Mouse (Mus musculus): Measurements from ENCODE around the gene Bbox1. TPM values are rescaled to one million over a fixed set of nuclear protein-coding genes. Genes with fewer than 3 reads are reported as not detected.

Gene Bbox1
- 0.08 TPM in 1 of 2 replicates, not detected in the other for polyA plus RNA-seq (2016; fragmentation: Nextera tagmentation; extraction: Ambion mirVana)

DNA sequence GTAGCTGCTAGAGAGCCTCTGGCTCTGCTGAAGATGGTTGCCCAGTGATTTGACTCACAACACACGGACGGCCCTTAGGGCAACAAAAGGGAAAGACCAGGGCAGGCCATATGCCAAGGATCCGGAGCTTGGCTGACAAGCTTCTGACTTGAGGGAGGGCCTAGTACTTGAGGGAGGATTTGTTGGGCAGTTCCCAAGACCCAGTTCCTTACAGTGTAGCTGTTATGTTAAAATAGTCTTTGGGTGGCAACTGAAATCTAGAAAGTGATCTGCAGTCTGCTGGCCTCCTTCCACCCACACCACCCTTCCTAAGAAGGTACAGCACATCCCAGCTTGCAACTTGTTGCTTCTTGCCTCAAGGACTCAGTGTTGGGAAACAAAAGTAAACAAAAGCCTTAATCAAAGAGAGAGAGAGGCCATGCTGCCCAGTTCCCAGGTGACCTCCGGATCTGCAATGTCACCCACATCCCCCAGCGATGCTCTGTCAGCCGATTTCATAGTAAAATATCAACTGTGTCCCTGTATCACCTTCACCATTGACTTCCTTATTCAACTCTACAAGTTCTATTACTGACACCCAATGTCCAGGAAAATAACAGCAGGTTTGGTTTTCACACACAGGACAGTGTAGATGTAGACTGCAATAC, at the start of gene Bbox1:
Gene Bbox1 (minus strand): TSS at position 52 of the 647 bp plus-strand sequence.
- H3K9me3 ChIP-seq (replicated peaks): no peaks in the 10 kb centered on the region
- H3K27me3 ChIP-seq: no peaks in the 10 kb centered on the region
- H3K9ac ChIP-seq: no peak within 1 kb of the TSS
- H3K27ac ChIP-seq: no peak within 1 kb of the TSS
- no peak within 1 kb of the TSS for H3K4me2 ChIP-seq (replicated peaks)
- WGBS: 82% methylated on average over 6 of the region's 6 CpGs
- ATAC-seq (ENCODE audit: low FRiP score): no peak
- no peaks in the 10 kb centered on the region for H3K36me3 ChIP-seq
- no peak within 1 kb of the TSS for H3K4me3 ChIP-seq
- H3K4me1 ChIP-seq: no peaks in the 10 kb centered on the region

DNA sequence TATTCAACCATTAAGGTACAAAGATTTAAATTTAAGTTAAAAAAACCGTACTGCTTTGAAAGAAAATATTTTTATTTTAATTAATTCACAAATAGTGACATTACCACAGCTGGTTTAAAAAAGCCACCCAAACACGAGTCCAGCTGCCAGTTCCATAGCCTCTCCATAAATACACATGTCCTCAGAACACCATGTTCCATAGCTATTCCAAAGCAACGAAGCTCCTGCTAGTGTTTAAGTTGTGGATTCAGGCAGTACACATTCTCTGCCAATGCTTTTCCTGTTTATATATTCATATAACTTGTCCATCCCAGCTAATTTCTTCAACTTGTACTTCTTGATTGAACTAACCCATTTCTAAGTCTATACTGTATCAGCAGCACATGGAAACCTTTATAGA, 49.5 kb upstream of the Bbox1 start:
- no peaks in the 10 kb centered on the region for H3K9me3 ChIP-seq (replicated peaks)
- H3K27me3 ChIP-seq: no peaks in the 10 kb centered on the region; the same call in 1 of the 2 replicates
- H3K36me3 ChIP-seq: no peaks in the 10 kb centered on the region
- no peak overlapping the region for H3K4me3 ChIP-seq
- ATAC-seq (ENCODE audit: low FRiP score): no peak
- H3K4me1 ChIP-seq: peaks cover 11% of the 10 kb centered on the region; the same call in 1 of the 2 replicates
- 81% methylated on average over 3 of the region's 3 CpGs for WGBS
- no peak overlapping the region for H3K4me2 ChIP-seq (replicated peaks)
- H3K27ac ChIP-seq: no peak overlapping the region
- H3K9ac ChIP-seq: no peak overlapping the region

DNA sequence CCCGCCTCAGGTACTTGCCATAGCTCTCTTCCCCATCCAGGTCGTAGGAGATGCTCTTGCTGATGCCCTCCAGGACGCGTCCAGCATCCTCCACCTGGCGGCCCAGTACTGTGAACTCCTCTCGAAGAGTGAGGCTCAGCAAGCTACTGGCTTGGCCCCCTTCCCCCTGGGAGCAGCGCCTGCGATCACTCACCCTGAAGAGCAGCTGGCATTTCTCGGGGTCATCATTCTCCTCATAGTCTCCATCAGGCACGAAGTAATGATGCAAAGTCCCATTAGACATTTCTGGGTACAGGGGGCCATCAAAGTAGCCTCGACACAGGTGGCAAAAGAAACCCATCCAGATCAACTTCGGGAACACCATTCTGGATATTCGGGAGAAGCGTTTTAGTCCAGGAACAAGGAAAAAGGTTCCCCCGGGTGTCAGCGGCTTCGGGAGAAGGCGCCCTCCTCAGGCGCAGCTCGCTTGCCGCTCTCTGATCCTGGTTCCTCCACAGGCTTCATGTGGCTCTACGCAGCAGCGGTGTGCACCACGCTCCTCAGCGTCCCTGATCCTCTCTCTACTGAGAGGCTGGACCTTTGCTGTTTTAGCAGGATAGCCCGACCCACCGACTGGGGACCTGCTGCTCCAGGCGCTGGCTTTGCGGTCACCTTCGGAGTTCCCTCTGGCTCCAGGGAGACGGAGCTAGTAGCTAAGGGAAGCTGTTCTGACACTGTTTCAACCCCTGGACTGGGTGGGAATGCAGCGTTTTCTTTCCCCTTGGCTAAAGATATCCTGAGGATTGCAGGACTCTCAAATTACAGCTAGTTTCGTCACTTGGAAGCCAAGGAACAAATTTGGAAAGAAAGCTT, 48.3 kb upstream of the Bbox1 start, which contains the start of gene Fibin:
Gene Fibin (minus strand): TSS at position 752 of the 852 bp plus-strand sequence.
- H3K9ac ChIP-seq: peak within 1 kb of the TSS; percentile 54
- H3K4me3 ChIP-seq: peak within 1 kb of the TSS; percentile 44
- no peaks in the 10 kb centered on the region; the same call in 1 of the 2 replicates for H3K27me3 ChIP-seq
- ATAC-seq (ENCODE audit: low FRiP score): peak; percentile 87
- 1% methylated on average over 33 of the region's 33 CpGs for WGBS
- no peaks in the 10 kb centered on the region for H3K9me3 ChIP-seq (replicated peaks)
- no peaks in the 10 kb centered on the region for H3K36me3 ChIP-seq
- peak within 1 kb of the TSS; percentile 73 for H3K4me2 ChIP-seq (replicated peaks)
- H3K27ac ChIP-seq: peak within 1 kb of the TSS; percentile 25; the same call in 1 of the 2 replicates
- peaks cover 11% of the 10 kb centered on the region; the same call in 1 of the 2 replicates for H3K4me1 ChIP-seq

DNA sequence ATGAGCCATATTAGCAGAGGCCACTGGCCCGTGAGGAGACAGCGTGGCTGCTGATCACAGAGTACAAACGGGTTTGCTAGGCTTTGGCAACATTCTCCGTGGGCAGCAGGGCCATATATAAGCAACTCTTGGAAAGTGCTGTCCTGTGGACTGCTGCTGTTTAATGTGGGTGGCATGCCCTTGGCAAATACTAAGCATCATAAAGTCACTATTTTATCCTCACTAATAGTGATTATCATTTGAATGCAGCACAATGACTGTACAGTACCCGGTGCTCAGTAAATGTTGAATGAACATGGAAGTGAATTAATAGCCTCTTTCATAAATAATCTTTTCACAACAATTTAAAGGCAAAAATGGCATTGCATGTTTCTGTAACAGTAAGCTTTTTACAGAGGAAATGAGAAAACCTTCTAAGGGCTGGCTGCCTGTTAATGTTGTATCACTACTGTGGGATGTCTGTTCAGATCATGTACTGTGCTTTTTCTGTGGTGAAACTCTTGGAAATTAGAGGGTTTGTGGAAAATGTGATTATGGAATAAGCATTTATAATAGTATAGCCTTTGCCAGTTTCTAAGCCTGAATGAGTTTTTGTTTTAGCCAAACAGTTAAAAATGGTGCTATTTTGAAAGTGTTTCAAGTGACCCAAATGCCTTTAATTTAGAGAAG, 39.1 kb upstream of the Bbox1 start:
- WGBS: 86% methylated on average over 5 of the region's 5 CpGs
- peaks cover 4% of the 10 kb centered on the region; the same call in 1 of the 2 replicates for H3K4me1 ChIP-seq
- no peak overlapping the region for H3K27ac ChIP-seq
- H3K36me3 ChIP-seq: no peaks in the 10 kb centered on the region
- no peak overlapping the region for H3K4me2 ChIP-seq (replicated peaks)
- ATAC-seq (ENCODE audit: low FRiP score): no peak
- H3K9ac ChIP-seq: no peak overlapping the region
- H3K9me3 ChIP-seq (replicated peaks): no peaks in the 10 kb centered on the region
- H3K4me3 ChIP-seq: no peak overlapping the region
- no peaks in the 10 kb centered on the region for H3K27me3 ChIP-seq

DNA sequence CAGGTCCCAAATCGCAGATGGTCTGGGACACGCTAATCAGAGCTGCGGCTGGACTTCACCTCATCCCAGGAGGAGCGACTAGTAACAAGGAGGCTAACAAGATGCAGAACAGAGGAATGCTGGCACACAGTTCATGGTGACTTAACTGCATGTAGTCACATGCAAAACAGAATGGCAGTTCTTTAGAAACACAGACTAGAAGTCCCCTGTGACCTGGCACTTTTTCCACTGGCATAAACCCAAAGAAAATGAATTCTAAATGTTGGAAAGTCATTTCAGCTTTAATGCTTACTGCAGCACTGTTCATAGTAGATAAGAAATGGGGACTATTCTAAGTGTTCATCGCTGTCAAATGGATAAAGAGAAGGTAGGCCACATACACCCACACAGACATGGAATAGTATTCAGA, 37.5 kb upstream of the Bbox1 start:
- Histone ChIP-seq H3K4me2 (replicated peaks) (no peak overlapping the region), H3K9ac (no peak overlapping the region), H3K4me1 (peaks cover 4% of the 10 kb centered on the region; the same call in 1 of the 2 replicates), H3K27ac (no peak overlapping the region), H3K36me3 (no peaks in the 10 kb centered on the region), H3K9me3 (replicated peaks) (no peaks in the 10 kb centered on the region), H3K4me3 (no peak overlapping the region), H3K27me3 (no peaks in the 10 kb centered on the region)
- WGBS: 28% methylated on average over 5 of the region's 5 CpGs
- peak; percentile 81 for ATAC-seq (ENCODE audit: low FRiP score)

DNA sequence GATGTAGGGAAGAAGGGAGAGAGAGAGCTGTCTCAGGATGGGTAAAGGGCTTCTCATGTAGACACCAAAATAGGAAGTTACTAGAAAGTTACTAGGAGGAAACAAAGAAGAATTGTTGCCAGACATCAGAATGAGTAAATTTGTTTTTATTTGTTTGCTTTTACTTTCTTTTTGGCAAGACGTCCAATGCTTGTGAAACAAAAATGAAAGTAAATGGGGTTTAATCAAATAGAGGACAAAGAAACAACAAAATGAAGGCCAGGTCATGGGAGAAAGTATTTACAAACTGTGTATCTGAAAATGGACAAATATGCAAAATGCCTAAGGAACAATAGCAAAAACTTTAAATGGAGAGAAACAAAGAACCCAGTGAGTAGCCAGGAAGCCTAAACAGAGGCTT, 37.0 kb upstream of the Bbox1 start:
- Histone ChIP-seq H3K27me3 (no peaks in the 10 kb centered on the region), H3K9ac (no peak overlapping the region), H3K27ac (no peak overlapping the region), H3K36me3 (no peaks in the 10 kb centered on the region), H3K4me1 (peaks cover 4% of the 10 kb centered on the region; the same call in 1 of the 2 replicates), H3K4me3 (no peak overlapping the region), H3K4me2 (replicated peaks) (no peak overlapping the region), H3K9me3 (replicated peaks) (no peaks in the 10 kb centered on the region)
- WGBS: 51% methylated on average over 1 of the region's 1 CpGs
- no peak for ATAC-seq (ENCODE audit: low FRiP score)

DNA sequence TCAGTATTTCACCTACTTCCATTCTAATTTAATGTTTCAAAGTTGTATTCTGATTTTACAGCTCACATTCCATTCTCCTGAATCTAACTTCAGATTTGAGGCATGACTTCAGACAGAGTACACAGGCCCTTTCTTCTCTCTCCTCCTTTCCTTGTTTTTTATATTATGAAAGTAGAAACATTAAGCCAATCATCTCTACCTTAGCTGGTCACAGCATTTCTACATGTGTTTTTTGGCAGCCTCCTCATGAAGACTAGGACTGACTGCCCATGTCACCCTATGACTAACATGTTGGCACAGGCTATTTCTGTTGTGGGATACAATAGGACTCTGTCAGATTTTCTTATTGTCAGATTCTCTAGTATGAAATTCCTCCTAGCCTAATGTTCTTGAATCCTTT, 14.6 kb upstream of the Bbox1 start:
- Histone ChIP-seq H3K27ac (no peak overlapping the region), H3K27me3 (no peaks in the 10 kb centered on the region), H3K9ac (no peak overlapping the region), H3K4me3 (no peak overlapping the region), H3K36me3 (no peaks in the 10 kb centered on the region), H3K9me3 (replicated peaks) (no peaks in the 10 kb centered on the region), H3K4me2 (replicated peaks) (no peak overlapping the region), H3K4me1 (no peaks in the 10 kb centered on the region)
- no peak for ATAC-seq (ENCODE audit: low FRiP score)

DNA sequence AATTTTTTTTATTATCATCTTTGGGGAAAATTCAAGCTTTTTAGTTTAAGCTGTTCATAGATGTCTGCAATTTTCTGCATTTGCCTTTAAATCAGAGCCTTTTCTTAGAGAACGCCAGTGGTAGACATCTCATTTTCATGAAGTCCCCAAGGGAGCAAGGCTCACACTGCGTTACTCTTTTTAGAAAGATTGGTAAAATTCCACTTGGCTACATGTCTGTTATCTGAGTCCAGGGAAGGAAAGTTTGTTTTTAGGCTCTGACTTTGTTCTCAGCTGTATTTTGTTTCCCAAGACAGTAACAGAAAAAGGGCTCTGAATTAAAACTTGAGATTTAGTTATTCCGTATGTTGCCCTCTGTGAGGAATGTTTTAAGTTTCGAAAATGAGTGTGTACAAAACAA, 5.6 kb upstream of the Bbox1 start:
- no peak overlapping the region for H3K4me3 ChIP-seq
- no peak overlapping the region for H3K9ac ChIP-seq
- H3K9me3 ChIP-seq (replicated peaks): no peaks in the 10 kb centered on the region
- H3K27me3 ChIP-seq: no peaks in the 10 kb centered on the region
- no peak overlapping the region for H3K4me2 ChIP-seq (replicated peaks)
- WGBS: 71% methylated on average over 4 of the region's 4 CpGs
- H3K36me3 ChIP-seq: no peaks in the 10 kb centered on the region
- H3K27ac ChIP-seq: no peak overlapping the region
- ATAC-seq (ENCODE audit: low FRiP score): no peak
- no peaks in the 10 kb centered on the region for H3K4me1 ChIP-seq

DNA sequence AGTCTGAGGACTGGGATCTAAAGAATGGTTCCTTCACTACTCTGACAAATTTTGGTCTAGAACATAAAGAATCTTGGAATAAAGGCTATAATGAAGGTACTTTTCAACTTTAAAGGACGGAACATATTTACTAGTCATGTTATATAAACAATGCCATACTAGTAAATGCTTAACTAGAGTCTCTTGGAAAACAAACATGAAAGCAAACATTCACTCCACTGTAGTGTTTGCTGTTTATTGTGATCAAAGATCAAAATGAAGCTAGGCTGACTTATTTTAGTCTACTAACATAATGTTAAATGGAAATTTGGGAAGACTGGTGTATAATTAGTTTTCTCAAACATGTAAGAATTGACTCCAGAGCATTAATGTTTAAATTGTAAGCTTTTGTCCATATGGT, 4.9 kb upstream of the Bbox1 start:
- H3K9me3 ChIP-seq (replicated peaks): no peaks in the 10 kb centered on the region
- H3K27ac ChIP-seq: no peak overlapping the region
- H3K4me2 ChIP-seq (replicated peaks): no peak overlapping the region
- no peaks in the 10 kb centered on the region for H3K27me3 ChIP-seq
- ATAC-seq (ENCODE audit: low FRiP score): no peak
- 77% methylated on average over 1 of the region's 1 CpGs for WGBS
- H3K4me3 ChIP-seq: no peak overlapping the region
- H3K9ac ChIP-seq: no peak overlapping the region
- no peaks in the 10 kb centered on the region for H3K4me1 ChIP-seq
- H3K36me3 ChIP-seq: no peaks in the 10 kb centered on the region

DNA sequence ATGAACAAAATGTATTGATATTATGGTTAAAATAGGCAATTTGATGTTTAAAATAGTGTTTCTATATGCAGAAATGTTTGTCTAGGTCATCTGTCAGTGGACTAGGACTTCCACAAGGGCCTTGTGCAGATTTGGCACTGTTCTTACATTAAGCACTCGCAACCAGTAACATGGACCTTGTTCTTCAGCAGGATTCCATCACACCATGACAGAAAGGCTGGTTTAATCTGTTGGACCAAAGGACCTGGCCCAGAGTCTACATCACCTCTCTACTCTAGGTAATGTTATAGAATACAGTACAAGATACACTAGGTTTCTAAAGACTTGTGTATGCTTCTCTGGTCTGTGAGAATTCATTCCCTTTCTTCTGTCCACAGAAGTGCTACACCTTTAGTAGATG, 4.4 kb upstream of the Bbox1 start:
- Histone ChIP-seq H3K27me3 (no peaks in the 10 kb centered on the region), H3K36me3 (no peaks in the 10 kb centered on the region), H3K27ac (no peak overlapping the region), H3K4me3 (no peak overlapping the region), H3K9me3 (replicated peaks) (no peaks in the 10 kb centered on the region), H3K4me1 (no peaks in the 10 kb centered on the region), H3K4me2 (replicated peaks) (no peak overlapping the region), H3K9ac (no peak overlapping the region)
- WGBS: 92% methylated on average over 1 of the region's 1 CpGs
- ATAC-seq (ENCODE audit: low FRiP score): no peak

DNA sequence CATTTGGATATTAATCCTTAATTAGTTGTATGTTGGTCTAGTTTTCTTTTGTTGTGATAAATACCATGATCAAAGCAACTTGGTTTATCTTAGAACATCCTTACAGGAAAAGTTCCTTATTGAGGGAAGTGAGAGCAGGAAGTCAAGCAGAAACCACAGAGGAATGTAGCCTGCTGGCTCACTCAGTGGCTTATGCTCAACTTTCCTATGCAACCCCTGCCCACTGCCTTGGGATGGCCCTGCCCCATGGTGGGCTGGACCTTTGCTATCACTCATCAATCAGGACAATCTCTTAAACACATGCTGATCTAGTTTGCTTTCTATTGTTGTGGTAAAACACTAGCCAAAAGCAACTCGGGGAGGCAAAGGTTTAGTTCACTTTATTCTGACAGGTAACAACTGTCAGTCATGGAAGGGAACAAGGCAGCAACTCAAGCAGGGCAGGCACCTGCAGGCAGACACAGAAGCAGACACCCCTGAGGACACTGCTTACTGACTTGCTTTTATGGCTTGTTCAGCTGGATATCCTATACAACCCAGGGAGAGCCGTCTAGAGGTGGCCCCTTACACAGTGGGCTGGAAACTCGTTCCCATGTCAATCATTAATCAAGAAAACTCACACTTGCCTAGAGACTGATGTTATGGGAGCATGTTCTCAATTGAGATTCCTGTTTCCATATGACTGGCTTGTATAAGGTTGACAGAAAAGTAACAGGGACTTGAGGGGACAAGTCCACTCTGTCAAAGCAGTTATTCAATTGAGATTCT, 1.9 kb upstream of the Bbox1 start:
- Histone ChIP-seq H3K9ac (no peak overlapping the region), H3K4me3 (no peak overlapping the region), H3K27me3 (no peaks in the 10 kb centered on the region), H3K36me3 (no peaks in the 10 kb centered on the region), H3K9me3 (replicated peaks) (no peaks in the 10 kb centered on the region), H3K27ac (no peak overlapping the region), H3K4me2 (replicated peaks) (no peak overlapping the region), H3K4me1 (no peaks in the 10 kb centered on the region)
- no peak for ATAC-seq (ENCODE audit: low FRiP score)
- 19% methylated on average over 3 of the region's 3 CpGs for whole genome bisulfite sequencing

DNA sequence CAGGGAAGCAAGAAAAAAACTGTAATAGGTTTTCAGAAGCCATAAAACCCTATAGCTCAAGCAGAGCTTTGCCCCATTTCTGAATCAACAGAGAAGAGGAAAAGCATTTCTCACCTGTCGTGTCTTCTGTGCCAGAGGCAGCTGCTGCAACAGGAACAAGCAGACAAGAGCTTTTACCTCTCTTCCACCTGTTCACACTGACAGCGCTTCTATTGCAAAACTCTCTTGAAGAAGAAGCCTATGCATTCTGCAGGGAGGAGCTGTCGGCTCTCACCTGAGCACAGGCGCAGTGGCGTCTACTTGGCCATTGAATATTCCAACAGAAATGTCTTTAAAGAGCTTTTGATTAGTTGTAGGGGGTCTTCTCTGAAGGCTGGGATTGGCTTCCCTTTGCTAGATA, 286 bp downstream of the Bbox1 start:
- ATAC-seq (ENCODE audit: low FRiP score): no peak
- H3K27ac ChIP-seq: no peak overlapping the region
- no peaks in the 10 kb centered on the region for H3K36me3 ChIP-seq
- no peaks in the 10 kb centered on the region for H3K27me3 ChIP-seq
- WGBS: 87% methylated on average over 5 of the region's 5 CpGs
- no peak overlapping the region for H3K4me2 ChIP-seq (replicated peaks)
- H3K4me3 ChIP-seq: no peak overlapping the region
- H3K9ac ChIP-seq: no peak overlapping the region
- H3K9me3 ChIP-seq (replicated peaks): no peaks in the 10 kb centered on the region
- no peaks in the 10 kb centered on the region for H3K4me1 ChIP-seq

Measured in hindbrain, embryonic 12.5 days (tissue).